Mouse (Mus musculus): ENCODE data around the gene Usmg5.
A peak's percentile ranks its signal among the peaks of the same experiment; 100 is the strongest.

DNA sequence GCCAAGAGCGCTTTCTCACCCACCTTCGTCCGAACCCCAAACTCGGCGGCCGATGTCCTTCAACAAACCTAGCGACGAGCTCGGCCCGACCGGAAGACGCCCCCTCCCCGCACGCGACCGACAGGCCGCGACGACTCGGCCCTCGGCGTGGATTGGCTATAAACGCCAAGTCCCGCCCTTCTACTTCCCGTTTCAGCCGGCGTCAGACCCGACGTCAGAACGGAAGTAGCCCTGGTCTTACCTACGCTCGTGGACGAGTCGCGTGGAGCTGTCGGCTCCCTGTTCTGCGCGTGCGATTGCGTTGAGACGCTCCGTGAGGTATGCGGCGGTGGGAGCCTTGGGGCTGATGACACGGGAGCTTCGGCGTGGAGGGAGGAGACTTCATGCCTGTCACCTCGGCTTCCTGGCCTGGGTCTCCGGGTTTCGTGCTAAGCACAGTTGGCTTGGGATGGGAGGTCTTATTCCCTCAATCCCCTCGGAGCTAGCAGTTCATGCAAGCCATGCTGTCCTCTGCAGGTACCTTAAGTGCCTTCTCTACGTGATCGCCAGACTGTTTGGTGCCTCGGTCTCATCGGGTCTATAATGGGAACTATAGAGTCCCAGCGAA lies at the start of gene Usmg5, which contains the start of gene Pdcd11:
- TF ChIP-seq POLR2A (IDR thresholded peaks at IDR 0.05; ENCODE audit: insufficient read length, low read depth), result peak; percentile 100
- no peak for TF ChIP-seq TCF12 (IDR thresholded peaks at IDR 0.05; ENCODE audit: insufficient read depth, poor library complexity, severe bottlenecking)
- no peak for TF ChIP-seq SRF (IDR thresholded peaks at IDR 0.05; ENCODE audit: control insufficient read depth, insufficient read length, low read depth)
- TF ChIP-seq CEBPB (IDR thresholded peaks at IDR 0.05; ENCODE audit: insufficient read depth, poor library complexity, severe bottlenecking), result no peak
- peak; percentile 99 for TF ChIP-seq POLR2AphosphoS2 (IDR thresholded peaks at IDR 0.05; ENCODE audit: insufficient read length, low read depth)
- peak in 1 of 3 experiments; percentile 25 for TF ChIP-seq MYOD1 (IDR thresholded peaks at IDR 0.05; ENCODE audit: control insufficient read depth in 1 of 3, insufficient read length in 2 of 3, low read depth in 2 of 3)
- TF ChIP-seq E2F4 (IDR thresholded peaks at IDR 0.05; ENCODE audit: insufficient read depth), result no peak
- no peak for TF ChIP-seq USF1 (IDR thresholded peaks at IDR 0.05; ENCODE audit: low read depth)
- TF ChIP-seq MYOG (IDR thresholded peaks at IDR 0.05; ENCODE audit: control insufficient read depth in 1 of 3, insufficient read depth in 1 of 3, insufficient read length in 2 of 3, low read depth in 2 of 3), result no peak
- no peak for TF ChIP-seq TCF3 (IDR thresholded peaks at IDR 0.05; ENCODE audit: insufficient read length, low read depth)
- TF ChIP-seq REST (IDR thresholded peaks at IDR 0.05; ENCODE audit: insufficient read depth, insufficient read length), result no peak

Measured in myocyte (in vitro differentiated cells).